Mouse (Mus musculus): ENCODE measurements at regions not wholly inside any gene's neighbourhood (a gene's known extent, or its start where the extent isn't known, plus 50 kb on each side); places are given as distances from the start of the nearest gene placed in this dataset.

GRCm38 (mm10) chr9:61306306-61306705 lies 65.9 kb upstream of the Tle3 start:
- no peak overlapping the region for H3K4me3 ChIP-seq (ENCODE audit: low read depth, low read length)
- no peak overlapping the region for H3K27ac ChIP-seq (ENCODE audit: low read depth)
- no peaks in the 10 kb centered on the region for H3K4me1 ChIP-seq (ENCODE audit: insufficient read depth)
- no peak for ATAC-seq (ENCODE audit: insufficient read depth)
- no peak for DNase-seq
- H3K36me3 ChIP-seq (ENCODE audit: insufficient read depth): no peaks in the 10 kb centered on the region
- no peak overlapping the region for H3K4me2 ChIP-seq
- H3K9me3 ChIP-seq (ENCODE audit: low read depth, low read length): no peaks in the 10 kb centered on the region
- no peak overlapping the region for H3K9ac ChIP-seq
- TF ChIP-seq CTCF (IDR thresholded peaks at IDR 0.05; ENCODE audit: low read depth): no peak
- 37% methylated on average over 9 of the region's 9 CpGs for WGBS
- peaks cover 48% of the 10 kb centered on the region for H3K27me3 ChIP-seq (ENCODE audit: insufficient read depth, low read length)

DNA sequence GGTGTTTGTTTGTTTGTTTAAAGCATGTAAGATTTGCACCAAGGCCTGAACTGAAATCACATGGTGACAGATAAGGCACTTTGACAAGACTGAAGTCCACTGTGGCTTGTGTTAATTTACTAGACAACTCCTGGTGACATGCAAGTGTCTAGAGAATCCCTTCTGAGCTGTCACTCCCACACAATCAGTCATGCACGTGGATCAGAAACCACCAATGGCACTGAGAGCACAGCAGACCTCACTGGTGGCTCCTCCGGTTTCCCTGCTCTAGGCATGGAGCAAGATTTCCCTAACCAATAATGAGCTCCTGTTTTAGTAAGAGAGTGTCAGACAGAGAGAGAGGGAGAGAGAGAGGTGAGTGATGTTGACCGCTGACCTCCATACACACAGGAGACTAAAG lies 63.1 kb upstream of the Tle3 start:
- WGBS: 51% methylated on average over 3 of the region's 3 CpGs
- no peak for TF ChIP-seq CTCF (IDR thresholded peaks at IDR 0.05; ENCODE audit: low read depth)
- Histone ChIP-seq H3K4me2 (no peak overlapping the region), H3K27ac (ENCODE audit: low read depth) (no peak overlapping the region), H3K27me3 (ENCODE audit: insufficient read depth, low read length) (peaks cover 59% of the 10 kb centered on the region), H3K36me3 (ENCODE audit: insufficient read depth) (no peaks in the 10 kb centered on the region), H3K4me3 (ENCODE audit: low read depth, low read length) (no peak overlapping the region), H3K9me3 (ENCODE audit: low read depth, low read length) (no peaks in the 10 kb centered on the region), H3K4me1 (ENCODE audit: insufficient read depth) (0 out of 2 replicates have a peak, but pooled peaks cover 4% of the 10 kb centered on the region), H3K9ac (no peak overlapping the region)
- ATAC-seq (ENCODE audit: insufficient read depth) (no peak), DNase-seq (no peak)

GRCm38 (mm10) chr9:61309768-61310493 lies 62.2 kb upstream of the Tle3 start:
- no peak overlapping the region for H3K27ac ChIP-seq (ENCODE audit: low read depth)
- no peak overlapping the region for H3K9ac ChIP-seq
- no peak for ATAC-seq (ENCODE audit: insufficient read depth)
- no peak for TF ChIP-seq CTCF (IDR thresholded peaks at IDR 0.05; ENCODE audit: low read depth)
- H3K4me3 ChIP-seq (ENCODE audit: low read depth, low read length): no peak overlapping the region
- 76% methylated on average over 8 of the region's 8 CpGs for WGBS
- no peaks in the 10 kb centered on the region for H3K9me3 ChIP-seq (ENCODE audit: low read depth, low read length)
- no peak overlapping the region for H3K4me2 ChIP-seq
- H3K4me1 ChIP-seq (ENCODE audit: insufficient read depth): peaks cover 12% of the 10 kb centered on the region
- no peaks in the 10 kb centered on the region for H3K36me3 ChIP-seq (ENCODE audit: insufficient read depth)
- H3K27me3 ChIP-seq (ENCODE audit: insufficient read depth, low read length): peaks cover 63% of the 10 kb centered on the region
- no peak for DNase-seq

GRCm38 (mm10) chr9:61310574-61310973 lies 61.6 kb upstream of the Tle3 start:
- Histone ChIP-seq H3K9ac (no peak overlapping the region), H3K4me2 (no peak overlapping the region), H3K27me3 (ENCODE audit: insufficient read depth, low read length) (peaks cover 63% of the 10 kb centered on the region), H3K4me3 (ENCODE audit: low read depth, low read length) (no peak overlapping the region), H3K4me1 (ENCODE audit: insufficient read depth) (peaks cover 18% of the 10 kb centered on the region), H3K36me3 (ENCODE audit: insufficient read depth) (no peaks in the 10 kb centered on the region), H3K27ac (ENCODE audit: low read depth) (no peak overlapping the region), H3K9me3 (ENCODE audit: low read depth, low read length) (no peaks in the 10 kb centered on the region)
- DNase-seq: no peak
- TF ChIP-seq CTCF (IDR thresholded peaks at IDR 0.05; ENCODE audit: low read depth): no peak
- ATAC-seq (ENCODE audit: insufficient read depth): no peak
- WGBS: 62% methylated on average over 5 of the region's 5 CpGs

GRCm38 (mm10) chr9:61311604-61312003 lies 60.6 kb upstream of the Tle3 start:
- peak; percentile 70 for DNase-seq
- ATAC-seq (ENCODE audit: insufficient read depth): no peak
- peaks cover 59% of the 10 kb centered on the region for H3K27me3 ChIP-seq (ENCODE audit: insufficient read depth, low read length)
- no peak overlapping the region for H3K9ac ChIP-seq
- H3K9me3 ChIP-seq (ENCODE audit: low read depth, low read length): no peaks in the 10 kb centered on the region
- no peak overlapping the region for H3K4me3 ChIP-seq (ENCODE audit: low read depth, low read length)
- 49% methylated on average over 5 of the region's 5 CpGs for WGBS
- no peak overlapping the region for H3K27ac ChIP-seq (ENCODE audit: low read depth)
- H3K4me2 ChIP-seq: no peak overlapping the region
- H3K36me3 ChIP-seq (ENCODE audit: insufficient read depth): no peaks in the 10 kb centered on the region
- TF ChIP-seq CTCF (IDR thresholded peaks at IDR 0.05; ENCODE audit: low read depth): no peak
- peaks cover 25% of the 10 kb centered on the region for H3K4me1 ChIP-seq (ENCODE audit: insufficient read depth)

GRCm38 (mm10) chr9:61314630-61315179 lies 57.5 kb upstream of the Tle3 start:
- Histone ChIP-seq H3K9ac (no peak overlapping the region), H3K27me3 (ENCODE audit: insufficient read depth, low read length) (peaks cover 56% of the 10 kb centered on the region), H3K36me3 (ENCODE audit: insufficient read depth) (no peaks in the 10 kb centered on the region), H3K4me3 (ENCODE audit: low read depth, low read length) (no peak overlapping the region), H3K4me1 (ENCODE audit: insufficient read depth) (peaks cover 32% of the 10 kb centered on the region), H3K9me3 (ENCODE audit: low read depth, low read length) (no peaks in the 10 kb centered on the region), H3K4me2 (no peak overlapping the region), H3K27ac (ENCODE audit: low read depth) (peak overlapping the region; percentile 70; the same call in 1 of the 2 replicates)
- no peak for ATAC-seq (ENCODE audit: insufficient read depth)
- WGBS: 48% methylated on average over 6 of the region's 6 CpGs
- no peak for DNase-seq
- no peak for TF ChIP-seq CTCF (IDR thresholded peaks at IDR 0.05; ENCODE audit: low read depth)

- H3K27me3 ChIP-seq (ENCODE audit: insufficient read depth, low read length): peaks cover 52% of the 10 kb centered on the region
- DNase-seq (peak; percentile 89), ATAC-seq (ENCODE audit: insufficient read depth) (peak; percentile 86)
- WGBS: 21% methylated on average over 17 of the region's 17 CpGs
- H3K9me3 ChIP-seq (ENCODE audit: low read depth, low read length): no peaks in the 10 kb centered on the region
- no peak overlapping the region for H3K4me2 ChIP-seq
- peak overlapping the region; percentile 70; the same call in 1 of the 2 replicates for H3K27ac ChIP-seq (ENCODE audit: low read depth)
- H3K4me3 ChIP-seq (ENCODE audit: low read depth, low read length): no peak overlapping the region
- no peaks in the 10 kb centered on the region for H3K36me3 ChIP-seq (ENCODE audit: insufficient read depth)
- no peak for TF ChIP-seq CTCF (IDR thresholded peaks at IDR 0.05; ENCODE audit: low read depth)
- H3K4me1 ChIP-seq (ENCODE audit: insufficient read depth): peaks cover 32% of the 10 kb centered on the region
- no peak overlapping the region for H3K9ac ChIP-seq
These were observed 56.5 kb upstream of the Tle3 start for GRCm38 (mm10) chr9:61315371-61316298.

Data from lung, embryonic 14.5 days (tissue).